Mouse (Mus musculus) brain, embryonic 14.5 days (tissue): ENCODE measurements around the gene Sned1.
"Not testable (repeated sequence)": the region's sequence is repeated elsewhere in the genome, so short reads cannot be mapped to it uniquely, and the experiment has no call there.

ENCODE experiments used
- CTCF ChIP-seq: fragments of 200-500 bp; IDR thresholded peaks from 2 replicates; pipeline ENCODE4 v1.5.1; 2012; ENCODE audit warnings: inconsistent platforms, mild to moderate bottlenecking, moderate library complexity, borderline replicate concordance; ENCODE audit not compliant: insufficient read depth, insufficient read length; ENCODE audit errors: extremely low read depth
- POLR2A ChIP-seq: fragments of 200-500 bp; IDR thresholded peaks from 2 replicates; pipeline ENCODE4 v1.6.1; 2012; ENCODE audit warnings: mild to moderate bottlenecking, inconsistent platforms, borderline replicate concordance; ENCODE audit not compliant: poor library complexity, insufficient read depth, insufficient read length, severe bottlenecking; ENCODE audit errors: extremely low read depth

DNA sequence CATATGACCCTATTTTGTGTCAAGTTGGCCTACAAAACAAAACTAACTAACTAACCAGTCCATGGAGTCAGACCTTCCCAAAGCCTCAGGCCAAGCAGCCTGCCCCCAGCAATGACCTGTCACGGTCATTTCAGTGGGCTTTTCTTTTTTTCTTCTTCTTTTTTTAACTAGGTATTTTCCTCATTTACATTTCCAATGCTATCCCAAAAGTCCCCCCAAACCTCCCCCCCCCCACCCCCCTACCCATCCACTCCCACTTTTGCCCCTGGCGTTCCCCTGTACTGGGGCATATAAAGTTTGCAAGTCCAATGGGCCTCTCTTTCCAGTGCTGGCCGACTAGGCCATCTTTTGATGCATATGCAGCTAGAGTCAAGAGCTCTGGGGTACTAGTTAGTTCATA is 58.9 kb downstream of the Sned1 start:
- TF ChIP-seq CTCF, POLR2A: not testable (repeated sequence)
